Mouse (Mus musculus): ENCODE measurements around the gene Akr7a5. TPM values are rescaled to one million over a fixed set of nuclear protein-coding genes. Genes with fewer than 3 reads are reported as not detected.
A peak's percentile ranks its signal among the peaks of the same experiment; 100 is the strongest.

Akr7a5 gene
- 10 to 100 TPM; 32.5 to 34.9 TPM for total RNA-seq (2021)
- long read RNA-seq, experiment 1, transcript Akr7a5-201 (7 exons, 1,288 nt), result major isoform, 34 of 36 reads
- long read RNA-seq, experiment 1, partial matches to known transcripts, result 2 of 36 reads
- long read RNA-seq, experiment 1, other reads (novel, unspliced or antisense), result 0 of 36 reads
- long read RNA-seq, experiment 2, transcript Akr7a5-201 (7 exons, 1,288 nt), result major isoform, 30 of 34 reads
- long read RNA-seq, experiment 2, partial matches to known transcripts, result 4 of 34 reads
- long read RNA-seq, experiment 2, other reads (novel, unspliced or antisense), result 0 of 34 reads

DNA sequence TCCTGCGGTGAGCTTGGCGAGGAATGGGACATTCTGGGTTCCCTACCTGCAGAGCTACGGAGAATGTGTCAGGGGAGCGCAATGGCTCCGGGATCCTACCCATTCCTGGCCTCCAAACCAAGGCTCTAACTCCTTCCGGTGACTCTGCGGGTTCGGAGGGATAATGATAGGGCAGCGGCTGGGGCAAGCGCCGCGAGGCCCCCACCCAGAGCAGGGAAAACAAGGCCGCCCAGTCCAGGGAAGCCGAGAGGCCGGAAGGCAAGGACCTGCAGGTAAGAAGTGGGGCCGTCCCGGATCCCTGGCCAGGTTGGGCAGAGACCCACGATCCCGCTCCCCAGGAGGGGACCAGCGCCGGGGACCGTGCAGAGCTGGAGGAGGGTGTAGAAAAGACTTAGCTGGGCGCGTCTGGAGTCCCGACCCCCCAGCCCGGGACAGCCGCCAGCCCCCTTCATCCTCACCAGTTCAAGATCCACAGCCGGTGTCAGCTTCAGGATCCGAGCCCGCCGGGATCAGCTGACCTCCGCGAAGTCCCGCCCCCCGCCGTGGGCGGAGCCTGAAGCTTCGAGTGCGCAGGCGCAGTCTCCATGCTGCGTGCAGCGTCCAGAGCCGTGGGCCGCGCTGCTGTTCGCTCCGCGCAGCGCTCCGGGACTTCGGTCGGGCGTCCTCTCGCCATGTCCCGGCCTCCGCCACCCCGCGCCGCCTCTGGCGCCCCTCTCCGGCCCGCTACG lies at the start of gene Akr7a5, which contains the start of gene Pqlc2:
Gene Akr7a5 (plus strand): TSS at position 574 of the 728 bp plus-strand sequence.
Gene Pqlc2 (minus strand): TSS at position 538 of the 728 bp plus-strand sequence.
- peak; percentile 98 for DNase-seq (ENCODE audit: low spot score)

DNA sequence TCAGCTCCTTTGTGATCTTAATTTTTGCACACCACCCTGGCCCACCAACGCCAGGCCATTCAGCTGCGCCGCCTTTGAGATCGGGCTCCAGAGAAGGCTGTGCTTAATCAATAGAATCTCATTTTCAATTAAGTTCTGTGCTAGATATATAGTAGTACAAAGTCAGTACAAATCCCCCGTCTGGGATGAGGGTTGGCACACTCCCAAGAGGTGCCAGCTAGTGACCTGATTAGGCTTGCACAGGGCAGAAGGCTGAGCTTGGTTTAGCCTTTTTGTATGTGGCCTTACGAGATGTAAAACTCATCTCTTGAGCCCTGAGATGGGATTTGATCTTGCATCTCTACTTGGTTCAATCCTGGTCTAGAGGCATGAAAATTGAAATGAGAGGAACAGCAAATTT lies 47.6 kb upstream of the Akr7a5 start:
- DNase-seq (ENCODE audit: low spot score), result no peak

DNA sequence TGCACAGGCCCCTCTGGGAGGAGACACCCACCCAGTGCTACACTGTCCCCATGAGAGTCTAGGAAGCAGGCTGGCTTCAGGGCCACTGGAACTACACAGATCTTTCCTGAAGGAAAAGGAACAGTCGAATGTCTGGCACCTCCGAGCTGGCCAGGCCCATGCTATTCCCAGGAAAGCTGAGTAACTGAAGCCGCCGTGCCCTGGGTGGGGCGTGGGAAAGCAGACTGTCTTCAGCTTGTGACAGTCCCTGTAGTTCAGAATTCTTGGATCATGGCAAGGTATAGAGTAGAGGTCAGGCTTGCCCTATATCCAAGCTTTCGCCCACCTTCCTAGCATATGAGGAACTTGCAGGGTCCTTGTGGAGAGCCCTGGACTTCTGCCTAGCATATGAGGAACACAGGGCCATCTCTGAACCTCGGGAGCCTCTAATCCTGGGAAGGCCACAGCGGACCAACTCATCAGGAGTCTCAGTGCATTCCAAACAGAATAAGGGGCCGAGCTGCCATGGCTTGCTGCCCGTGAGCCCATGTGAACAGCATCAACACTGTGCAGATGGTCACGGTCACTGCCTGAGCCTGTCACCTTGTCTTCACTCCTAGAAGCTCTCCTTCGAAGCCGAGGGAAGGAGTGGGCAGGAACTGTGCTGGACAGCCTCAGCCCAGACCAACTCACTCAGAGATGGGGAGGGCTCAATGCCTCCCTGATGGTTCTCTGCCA lies 44.6 kb upstream of the Akr7a5 start:
- no peak for DNase-seq (ENCODE audit: low spot score)

DNA sequence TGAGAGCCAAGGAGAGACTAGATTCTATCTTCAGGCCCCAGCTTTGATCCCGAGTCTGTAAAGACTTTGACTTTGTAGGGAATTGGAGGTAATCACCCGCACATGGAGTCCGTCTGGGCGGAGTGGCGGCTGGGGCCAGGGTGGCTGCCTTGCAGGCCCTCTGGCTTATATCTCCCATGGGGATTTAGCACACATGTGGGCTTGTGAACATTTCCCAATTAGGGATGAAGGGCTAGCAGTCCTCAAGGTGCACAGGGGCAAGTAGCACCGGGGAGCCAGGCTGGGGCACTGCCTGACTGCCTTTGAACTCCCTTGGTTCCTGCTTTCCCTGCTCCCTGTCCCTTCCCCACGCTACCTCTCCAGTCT lies 44.1 kb upstream of the Akr7a5 start:
- no peak for DNase-seq (ENCODE audit: low spot score)

DNA sequence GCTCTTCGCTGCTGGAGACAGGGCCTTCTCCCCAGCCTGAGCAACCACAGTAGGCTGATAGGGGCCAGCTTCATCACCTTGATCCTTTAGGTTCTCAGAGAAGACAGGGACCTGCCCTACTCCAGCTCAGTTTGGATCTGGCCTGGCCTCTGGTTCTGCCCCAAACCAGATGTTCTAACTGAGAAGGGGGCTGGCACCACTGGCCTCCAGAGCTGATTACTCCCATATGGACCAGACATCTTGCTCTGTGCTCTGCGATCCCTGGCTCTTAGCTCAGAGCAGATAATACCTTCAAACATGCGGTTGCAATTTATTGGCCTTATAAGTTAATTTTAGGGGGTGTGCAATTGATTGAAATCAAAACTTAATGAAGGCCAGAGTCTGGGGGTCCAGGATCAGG lies 43.2 kb upstream of the Akr7a5 start:
- DNase-seq (ENCODE audit: low spot score), result no peak

DNA sequence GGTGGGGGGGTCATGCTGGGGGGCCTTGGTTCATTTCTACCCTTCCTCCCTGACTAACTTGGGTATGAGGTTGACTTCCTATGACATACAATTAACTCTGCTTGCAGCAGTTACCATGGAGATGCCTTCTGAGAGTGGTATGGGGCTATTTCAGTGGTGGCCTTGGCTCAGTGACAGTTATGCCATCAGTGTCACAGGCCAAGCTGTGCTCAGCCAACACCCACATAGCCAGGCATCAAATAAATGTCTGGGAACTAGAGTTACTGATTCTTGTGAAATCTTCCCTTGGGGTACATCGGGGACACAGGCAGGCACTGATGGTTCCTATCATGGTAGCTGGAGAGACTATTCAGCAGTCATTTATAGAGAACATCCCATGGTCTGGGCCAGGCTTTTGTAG lies 42.3 kb upstream of the Akr7a5 start:
- DNase-seq (ENCODE audit: low spot score), result peak; percentile 56

DNA sequence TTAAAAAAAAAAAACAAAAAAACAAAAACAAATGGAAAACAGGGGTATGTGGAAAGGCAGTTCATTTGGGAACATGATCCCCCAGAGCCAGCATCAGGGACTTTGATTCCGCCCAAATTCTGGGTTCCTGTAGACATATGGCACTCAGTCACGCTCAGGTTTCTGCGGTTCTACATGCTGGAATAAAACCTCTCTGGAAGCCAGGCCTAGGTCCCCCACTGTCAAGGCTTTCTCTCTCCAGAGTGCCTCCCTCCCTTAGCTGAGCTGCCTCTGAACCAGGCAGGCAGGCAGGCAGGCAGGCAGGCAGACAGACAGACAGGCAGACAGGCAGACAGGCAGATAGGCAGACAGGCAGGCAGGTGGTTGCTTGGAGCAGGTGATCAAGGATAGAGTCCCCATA lies 40.4 kb upstream of the Akr7a5 start:
- DNase-seq (ENCODE audit: low spot score), result no peak

DNA sequence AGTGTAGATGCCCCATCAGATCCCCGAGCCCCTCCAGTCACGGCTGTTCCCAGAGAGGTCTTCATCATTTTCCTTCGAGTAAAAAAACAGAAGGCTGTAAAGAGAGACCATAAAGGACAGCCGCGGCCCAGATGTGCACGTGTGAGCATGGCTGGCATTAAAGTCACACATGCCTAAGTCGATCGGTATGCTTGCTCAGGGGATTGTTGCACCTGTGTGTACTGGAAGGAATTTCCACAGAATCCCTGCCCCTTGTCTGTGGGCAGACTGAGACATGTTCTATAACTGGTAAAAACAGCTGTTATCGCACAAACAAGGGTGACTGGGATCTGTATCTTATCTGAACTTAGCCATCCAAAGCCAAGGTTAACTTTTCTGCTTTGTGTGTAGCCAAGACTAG lies 39.0 kb upstream of the Akr7a5 start:
- no peak for DNase-seq (ENCODE audit: low spot score)

DNA sequence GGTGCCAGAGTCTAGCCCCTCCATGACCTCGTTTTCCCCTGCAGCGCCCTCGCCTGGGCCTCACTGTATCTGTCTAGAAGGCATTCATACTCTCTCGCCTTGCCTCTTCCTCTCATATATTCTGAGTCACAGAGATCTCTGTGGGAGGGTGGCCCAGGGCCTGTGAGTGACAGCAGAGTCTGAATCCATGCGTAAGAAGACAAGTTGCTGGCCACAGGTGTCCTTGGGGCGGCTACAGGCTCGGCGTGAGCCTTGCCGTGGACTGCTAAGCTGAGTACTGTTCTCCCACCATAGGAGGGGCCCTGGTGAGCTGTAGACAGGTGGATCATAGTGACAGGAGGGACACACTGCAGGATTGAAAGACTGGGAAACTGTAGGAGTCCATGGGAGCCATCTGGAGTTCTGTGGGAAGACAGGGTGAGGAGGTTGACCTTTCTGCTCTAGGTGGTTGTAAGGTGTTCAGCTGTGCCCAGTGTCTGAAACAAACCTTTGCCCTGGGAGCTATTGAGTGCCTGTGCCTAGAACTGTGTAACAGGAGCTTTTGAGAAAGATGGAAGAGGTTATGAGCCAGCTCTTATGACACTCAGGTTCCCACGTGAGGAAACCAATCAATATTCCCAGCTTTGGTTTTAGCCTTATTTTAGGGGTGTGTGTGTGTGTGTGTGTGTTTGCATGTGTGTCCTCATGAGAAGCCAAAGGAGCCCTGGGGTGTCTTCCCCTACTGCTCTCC lies 37.4 kb upstream of the Akr7a5 start:
- no peak for DNase-seq (ENCODE audit: low spot score)

DNA sequence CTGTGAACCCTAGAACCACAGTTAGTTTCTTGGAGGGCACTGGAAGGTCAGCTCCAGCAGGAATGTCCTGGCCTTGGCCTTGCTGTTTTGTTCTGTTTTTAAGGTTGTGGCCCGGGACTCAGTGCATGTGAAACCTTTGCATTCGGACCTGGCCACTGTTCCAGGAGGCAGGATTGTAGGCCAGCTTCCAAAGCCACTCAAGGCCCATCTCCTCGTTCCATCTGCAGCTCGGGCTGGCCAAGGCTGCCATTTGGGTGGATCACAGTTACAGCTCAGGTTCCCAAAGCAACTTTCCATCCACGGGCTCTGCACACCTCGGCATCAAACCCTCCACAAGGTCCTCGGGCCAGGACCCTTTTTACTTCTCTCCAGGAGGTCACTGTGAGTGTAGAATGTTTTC lies 36.0 kb upstream of the Akr7a5 start:
- DNase-seq (ENCODE audit: low spot score), result peak; percentile 75

DNA sequence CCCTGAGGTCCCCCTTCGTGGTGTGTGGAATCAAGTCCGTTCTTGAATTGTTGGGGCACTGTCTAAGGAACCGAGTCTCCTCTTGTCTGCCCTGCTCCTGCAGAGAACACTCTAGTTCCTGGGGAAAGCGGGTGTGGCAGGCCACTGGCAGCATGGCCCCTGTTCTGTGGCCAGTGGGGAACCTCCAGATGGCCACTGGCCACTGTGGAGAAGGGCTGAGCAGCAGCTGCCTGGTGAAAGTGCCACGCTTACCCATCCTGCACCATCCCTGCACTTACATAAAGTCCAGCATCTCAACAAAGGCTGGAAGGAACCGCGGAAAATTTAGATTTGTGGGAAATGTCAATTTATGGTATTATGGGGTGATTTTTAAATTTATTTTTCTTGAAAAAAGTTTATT lies 34.1 kb upstream of the Akr7a5 start:
- no peak for DNase-seq (ENCODE audit: low spot score)

DNA sequence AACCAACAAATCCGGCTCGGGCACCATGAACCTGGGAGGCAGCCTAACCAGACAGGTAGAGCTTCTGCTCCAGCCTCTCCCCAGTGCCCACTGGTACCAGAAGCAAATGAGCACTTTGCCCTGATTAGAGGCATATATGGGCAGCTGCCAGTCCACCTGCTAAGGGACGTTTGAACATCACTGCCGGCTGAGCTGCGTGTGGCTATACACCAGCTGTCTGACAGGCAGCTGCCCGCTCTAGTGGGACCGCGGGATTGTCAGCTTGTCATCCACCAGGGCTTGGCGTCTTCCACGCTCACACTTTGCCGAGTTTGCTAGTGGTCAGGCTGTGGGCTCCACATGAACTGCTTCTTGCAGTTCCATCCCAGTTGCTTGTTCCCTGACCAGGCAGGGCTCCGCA lies 30.0 kb upstream of the Akr7a5 start:
- DNase-seq (ENCODE audit: low spot score), result no peak

DNA sequence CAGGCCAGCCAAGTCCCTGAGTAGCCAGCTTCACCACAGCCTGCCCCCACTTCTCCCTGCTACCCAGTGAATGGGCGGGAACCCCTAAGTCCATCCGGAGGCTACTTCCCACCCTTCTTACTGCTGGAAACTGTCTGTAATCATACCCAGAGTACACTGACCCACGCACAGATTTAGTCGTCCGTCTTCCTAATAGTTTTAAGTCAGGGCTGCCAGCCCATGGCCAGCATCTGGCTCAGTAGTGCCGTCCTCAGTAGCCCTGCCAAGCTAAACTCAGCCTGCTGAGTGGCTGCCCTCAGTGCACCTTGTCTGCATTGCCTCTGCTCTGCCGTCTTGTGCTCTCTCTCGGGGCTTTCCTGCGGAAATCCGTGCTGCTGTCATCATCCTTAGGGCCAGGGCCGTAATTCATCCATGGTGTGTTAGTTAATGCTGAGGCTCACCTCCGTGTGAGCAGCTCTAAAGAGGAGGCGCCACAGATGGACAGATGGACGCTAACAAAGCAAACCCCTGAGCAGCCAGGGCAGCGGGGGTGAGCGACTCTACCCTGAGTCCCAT lies 28.7 kb upstream of the Akr7a5 start:
- peak; percentile 50 for DNase-seq (ENCODE audit: low spot score)

DNA sequence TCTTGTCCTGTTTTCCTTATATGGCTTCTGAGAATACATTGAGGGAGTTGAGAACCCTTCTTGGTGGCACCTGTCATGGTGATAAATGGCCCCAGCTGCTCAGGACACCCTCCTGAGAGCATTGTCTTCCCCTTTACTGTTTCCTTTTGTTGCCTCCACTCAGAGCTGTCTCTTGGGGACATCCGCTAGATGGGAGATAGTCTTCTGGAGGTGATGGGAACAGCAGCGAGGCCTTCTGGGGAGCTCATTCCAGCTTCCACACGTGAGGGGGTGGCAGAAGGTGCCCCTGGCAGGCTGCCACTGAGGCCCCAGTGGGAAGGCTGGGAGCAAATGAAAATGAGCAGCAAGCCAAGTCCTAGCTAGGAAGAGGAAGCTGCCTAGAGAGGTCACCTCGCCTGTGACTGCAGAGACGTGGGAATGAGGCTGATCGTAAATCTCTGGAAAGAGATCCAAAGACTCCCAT lies 27.6 kb upstream of the Akr7a5 start:
- no peak for DNase-seq (ENCODE audit: low spot score)

DNA sequence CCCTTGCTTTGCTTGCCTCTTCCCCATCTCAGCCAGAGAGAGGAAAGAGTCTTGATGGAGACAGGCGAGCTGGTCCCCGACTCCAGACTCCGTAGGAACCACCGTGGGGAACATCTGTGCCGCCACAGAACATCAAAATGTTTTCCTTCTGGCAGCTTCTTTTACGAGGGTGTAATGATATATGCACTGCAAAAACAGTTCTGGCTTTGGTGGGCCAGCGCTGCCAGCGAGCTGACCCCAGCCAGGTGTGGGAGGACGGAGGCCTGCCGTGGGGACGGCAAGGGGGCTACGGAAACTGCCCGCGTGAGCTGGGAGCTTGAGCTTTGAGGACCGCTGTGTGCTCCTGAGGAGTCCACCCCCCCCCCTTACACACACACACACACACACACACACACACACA lies 25.7 kb upstream of the Akr7a5 start:
- no peak for DNase-seq (ENCODE audit: low spot score)

DNA sequence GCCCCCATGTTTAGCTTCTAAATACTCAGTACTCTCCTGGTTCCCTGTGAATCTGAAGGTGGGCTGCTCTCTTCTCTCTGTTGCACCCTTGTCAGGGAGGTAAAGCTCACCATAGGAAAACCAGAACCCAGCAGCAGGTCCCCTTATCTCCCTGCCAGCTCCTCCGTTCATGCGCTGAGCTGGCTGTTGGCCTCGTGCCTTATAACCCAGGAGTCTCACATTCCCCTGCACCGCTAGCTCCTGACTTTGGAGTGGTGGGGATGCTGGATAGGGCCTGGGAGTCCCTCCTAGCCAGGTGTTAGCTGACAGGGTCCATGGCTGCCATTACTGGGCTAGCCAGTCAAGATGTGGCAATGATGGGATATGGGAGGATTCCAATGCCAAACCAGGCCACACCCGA lies 24.3 kb upstream of the Akr7a5 start:
- peak; percentile 56 for DNase-seq (ENCODE audit: low spot score)

DNA sequence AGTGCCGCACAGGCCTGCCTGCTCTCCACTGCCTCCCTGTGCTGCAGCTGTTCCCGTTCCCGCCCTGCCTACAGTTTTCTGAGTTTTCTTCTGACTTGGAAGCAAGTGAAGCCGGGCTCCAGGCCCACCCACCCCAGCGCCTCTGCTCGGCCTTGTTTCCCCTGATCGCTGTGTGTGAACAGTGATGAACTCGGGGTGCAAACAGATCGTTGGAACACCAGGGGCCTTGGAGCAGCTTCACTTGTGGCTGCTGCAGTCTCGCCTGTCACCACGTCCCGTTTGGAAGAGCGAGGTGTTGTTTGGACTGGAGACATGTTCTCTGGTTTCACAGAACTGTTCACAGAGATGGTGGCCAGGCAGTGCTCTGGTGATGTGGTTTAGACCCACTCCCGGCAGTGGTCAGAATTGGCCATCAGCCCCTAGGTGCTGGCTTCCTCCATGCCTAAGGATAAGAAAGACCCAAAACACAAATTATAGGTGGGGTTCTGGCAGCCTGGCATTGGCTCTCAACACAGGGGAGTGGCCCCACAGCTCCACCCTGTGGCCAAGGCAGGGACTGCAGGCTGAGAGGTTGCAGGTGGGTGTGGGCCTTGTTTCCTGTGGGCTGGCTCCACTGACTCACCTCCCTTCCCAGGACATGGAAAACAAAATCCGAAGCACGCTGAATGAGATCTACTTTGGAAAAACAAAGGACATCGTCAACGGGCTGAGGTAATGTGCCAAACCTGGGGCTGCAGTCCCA lies 23.3 kb upstream of the Akr7a5 start:
- peak; percentile 90 for DNase-seq (ENCODE audit: low spot score)

DNA sequence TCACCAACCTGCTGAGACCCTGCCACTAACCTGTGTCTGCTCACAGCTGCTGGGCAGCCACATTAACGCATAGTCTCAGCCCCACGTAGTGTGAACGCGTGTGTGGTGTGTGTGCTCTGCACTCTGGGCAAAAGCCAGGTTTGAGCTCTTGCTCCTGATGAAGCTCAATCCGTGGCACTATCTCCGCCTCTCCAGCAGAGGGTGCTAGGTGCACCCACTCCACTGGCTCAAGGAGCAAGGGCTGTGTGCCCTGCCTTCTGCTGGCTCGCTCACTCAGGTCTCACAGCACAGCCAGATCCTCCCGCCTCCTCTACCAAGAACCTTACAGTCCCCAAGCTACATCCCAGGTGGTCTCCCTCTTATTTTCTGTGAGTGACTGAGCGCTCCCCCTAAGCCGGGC lies 21.5 kb upstream of the Akr7a5 start:
- peak; percentile 68 for DNase-seq (ENCODE audit: low spot score)

DNA sequence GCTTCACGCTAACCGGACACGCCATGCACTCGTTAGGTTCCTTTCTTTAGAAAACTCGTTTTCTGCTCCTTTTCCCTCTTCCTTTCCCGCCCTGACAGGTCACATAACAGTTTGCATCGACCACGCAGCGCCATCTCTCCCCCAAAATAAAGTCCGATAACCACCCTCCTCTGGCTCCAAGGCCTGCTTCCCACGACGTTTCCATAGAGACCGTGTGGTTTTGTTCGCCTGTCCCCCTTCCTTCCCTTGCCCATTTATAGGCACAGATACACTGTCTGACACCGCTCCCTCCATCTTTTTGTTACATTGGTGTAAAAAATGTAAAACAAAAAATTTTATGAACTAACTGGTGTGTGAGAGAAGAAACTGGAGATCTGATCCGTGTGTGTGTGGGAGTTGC lies 19.4 kb upstream of the Akr7a5 start:
- DNase-seq (ENCODE audit: low spot score), result no peak

DNA sequence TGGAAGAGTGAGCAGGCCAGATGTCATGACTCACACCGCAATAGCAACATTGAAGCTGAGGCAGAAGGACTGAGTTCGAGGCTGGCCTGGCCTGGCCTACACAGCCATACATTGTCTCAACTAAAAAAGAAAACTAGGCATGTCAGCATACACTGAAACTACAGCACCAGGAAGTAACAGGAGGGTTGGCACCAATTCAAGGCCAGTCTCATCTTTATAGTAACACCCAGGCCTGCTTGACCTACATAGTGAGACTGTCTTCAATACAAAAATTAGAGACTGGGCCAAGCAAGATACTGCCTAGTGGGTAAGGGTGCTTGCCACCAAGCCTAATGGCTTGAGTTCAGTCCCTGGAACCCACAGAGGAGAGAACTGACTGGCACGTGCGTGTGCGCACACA lies 18.5 kb upstream of the Akr7a5 start:
- no peak for DNase-seq (ENCODE audit: low spot score)

DNA sequence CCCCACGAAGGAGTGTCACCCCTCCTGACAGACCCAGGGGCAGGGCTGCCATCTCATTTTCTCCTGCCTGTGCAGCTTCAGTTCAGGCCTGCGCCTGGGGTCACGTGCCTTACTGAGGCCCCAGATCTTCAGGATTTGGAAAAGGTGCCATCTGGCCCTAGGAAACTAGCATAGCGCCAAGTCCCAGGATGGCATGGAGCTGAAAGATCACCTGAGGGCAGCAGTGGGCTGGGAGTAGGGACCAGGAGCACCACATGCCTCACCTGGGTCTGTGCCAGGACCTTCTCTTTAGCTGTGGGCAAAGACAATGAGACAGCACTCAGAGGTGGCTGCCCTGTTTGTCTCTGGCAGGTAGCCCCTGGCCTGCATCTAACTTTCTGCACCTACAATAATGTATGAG lies 13.0 kb upstream of the Akr7a5 start:
- DNase-seq (ENCODE audit: low spot score), result peak; percentile 64
